8 mouse cellular contexts compared by ENCODE assay signal in the genomic region with DNA sequence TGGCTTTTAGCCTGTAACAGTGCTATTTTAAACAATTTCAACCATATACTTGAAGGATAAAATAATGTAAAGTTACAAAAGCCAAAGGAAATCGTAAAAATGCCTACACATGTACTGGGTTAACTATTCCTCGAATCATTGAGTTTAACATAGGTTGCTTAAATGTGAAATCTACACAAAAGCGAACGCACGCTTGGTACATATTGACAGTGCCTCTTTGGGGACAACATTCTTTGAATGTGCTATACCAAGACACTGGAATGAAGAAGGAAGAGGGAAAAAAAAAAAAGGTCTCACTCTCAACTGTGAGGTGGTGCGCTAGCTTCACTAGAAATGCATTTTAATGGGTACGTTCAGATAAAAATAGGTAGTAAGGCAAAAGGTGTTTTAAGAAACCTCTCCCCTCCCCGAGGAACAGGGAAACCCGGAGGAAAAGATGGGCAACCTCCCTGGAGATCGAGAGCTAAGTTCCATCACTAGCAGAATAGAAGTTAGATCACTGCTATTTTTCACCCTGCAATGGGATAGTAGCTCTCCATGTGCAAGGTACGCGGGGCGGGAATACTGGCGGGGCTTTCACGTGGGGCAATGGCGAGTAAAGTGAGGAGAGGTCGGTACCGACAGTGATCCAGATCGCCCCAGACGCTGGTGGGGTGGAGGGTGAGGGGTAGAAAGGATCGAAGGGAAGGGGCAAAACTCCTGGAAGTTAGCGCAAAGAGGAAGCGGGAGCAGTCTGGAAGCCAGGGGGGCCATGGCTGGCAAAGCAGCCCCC. TPM values are rescaled to one million over a fixed set of nuclear protein-coding genes. Genes with fewer than 3 reads are reported as not detected.
A peak's percentile ranks its signal among the peaks of the same experiment; 100 is the strongest.
DNase-seq lines count a peak whose midpoint lies in the region; ATAC-seq lines count a peak whose summit lies in the region.

No protein-coding gene starts in this region.

- H3K4me3 ChIP-seq in forebrain, embryonic 14.5 days (ENCODE audit: low read depth, low read length): peak overlapping the region; percentile 55
- H3K4me3 ChIP-seq in stomach, embryonic 16.5 days (replicated peaks; ENCODE audit: low read length): peak overlapping the region; percentile 68

- ATAC-seq in forebrain, embryonic 14.5 days: 0 out of 2 replicates have a peak, but pooled peaks have one; percentile 2
- 0 out of 2 replicates have a peak, but pooled peaks have one; percentile 9 for ATAC-seq in stomach, embryonic 16.5 days (ENCODE audit: insufficient read depth, low FRiP score)

- H3K4me2 ChIP-seq in forebrain, embryonic 14.5 days (ENCODE audit: low read length): peak overlapping the region; percentile 58
- H3K4me2 ChIP-seq in stomach, embryonic 16.5 days (ENCODE audit: low read depth, low read length): peak overlapping the region; percentile 53

- H3K9me3 ChIP-seq in forebrain, embryonic 14.5 days (replicated peaks; ENCODE audit: control insufficient read depth, low read length): no peaks in the 10 kb centered on the region
- H3K9me3 ChIP-seq in stomach, embryonic 16.5 days (replicated peaks; ENCODE audit: control insufficient read depth, low read length): no peaks in the 10 kb centered on the region

- no peaks in the 10 kb centered on the region for H3K36me3 ChIP-seq in forebrain, embryonic 14.5 days (ENCODE audit: control insufficient read depth, insufficient read depth, low read length)
- H3K36me3 ChIP-seq in stomach, embryonic 16.5 days (ENCODE audit: control insufficient read depth, insufficient read depth, low read length): no peaks in the 10 kb centered on the region

- no peaks in the 10 kb centered on the region for H3K4me1 ChIP-seq in forebrain, embryonic 14.5 days (ENCODE audit: control insufficient read depth, insufficient read depth, low read length)
- H3K4me1 ChIP-seq in stomach, embryonic 16.5 days (ENCODE audit: control insufficient read depth, insufficient read depth, low read length): no peaks in the 10 kb centered on the region

- H3K27ac ChIP-seq in forebrain, embryonic 14.5 days (ENCODE audit: low read depth, low read length): peak overlapping the region; percentile 92; the same call in 1 of the 2 replicates
- peak overlapping the region; percentile 82; the same call in 1 of the 2 replicates for H3K27ac ChIP-seq in stomach, embryonic 16.5 days (ENCODE audit: low read length)

- peak; percentile 0 for DNase-seq in left cerebral cortex, postnatal 4 days
- DNase-seq in left cerebral cortex, postnatal 14 days (ENCODE audit: low spot score in 2 of 2): no peak
- peak; percentile 0 for DNase-seq in T-cell, adult 2 months (ENCODE audit: low spot score)
- peak; percentile 2 for DNase-seq in forebrain, embryonic 14.5 days (ENCODE audit: low spot score)
- peak; percentile 12 for DNase-seq in kidney, adult 18-20 months
- peak; percentile 1 for DNase-seq in lung, postnatal 10 days
- DNase-seq in gastrocnemius, postnatal 10 days: no peak

- intact Hi-C loops in left cerebral cortex, postnatal 4 days (cut with DNase I): no loop called here
- intact Hi-C loops in left cerebral cortex, postnatal 14 days (cut with DNase I): loop anchor here (10.0 kb wide), 1 partner anchor 141 kb away; no protein-coding TSS in a partner anchor

- WGBS in forebrain, embryonic 14.5 days: 36% methylated on average over 23 of the region's 23 CpGs
- 17% methylated on average over 23 of the region's 23 CpGs for WGBS in stomach, embryonic 16.5 days

- H3K27me3 ChIP-seq in forebrain, embryonic 14.5 days (replicated peaks; ENCODE audit: control insufficient read depth, insufficient read depth, low read length): no peaks in the 10 kb centered on the region
- no peaks in the 10 kb centered on the region for H3K27me3 ChIP-seq in stomach, embryonic 16.5 days (ENCODE audit: control insufficient read depth, insufficient read depth, low read length)

- peak overlapping the region; percentile 75 for H3K9ac ChIP-seq in forebrain, embryonic 14.5 days (ENCODE audit: low read length)
- H3K9ac ChIP-seq in stomach, embryonic 16.5 days (ENCODE audit: low read length): peak overlapping the region; percentile 83

RNA-seq across cellular contexts. Expression of gene Ammecr1, which starts 1.1 kb away (rescaled TPM):
- 1 to 10 TPM; 4.5 to 5.0 TPM for total RNA-seq in left cerebral cortex, postnatal 4 days (2021)
- total RNA-seq in left cerebral cortex, postnatal 14 days (2021): 1 to 10 TPM; 3.8 to 3.9 TPM
- 4.0 and 5.3 TPM in 2 replicates for polyA plus RNA-seq in forebrain, embryonic 14.5 days (2014; fragmentation: Nextera tagmentation; extraction: Ambion mirVana)
- polyA plus RNA-seq in stomach, embryonic 16.5 days (2015; fragmentation: Nextera tagmentation; extraction: Ambion mirVana): 9.4 and 9.8 TPM in 2 replicates
- total RNA-seq in gastrocnemius, postnatal 10 days (2021): 10 to 100 TPM; 11.0 to 12.9 TPM

Comparison
In these comparisons a context has a peak if more than half of its experiments do, and no peak if none do; other contexts are left out.
1. DNase-seq: peak in left cerebral cortex, postnatal 4 days (single experiment), T-cell, adult 2 months (single experiment), forebrain, embryonic 14.5 days (single experiment), kidney, adult 18-20 months (single experiment) and lung, postnatal 10 days (single experiment); none in left cerebral cortex, postnatal 14 days (0 of 2) and gastrocnemius, postnatal 10 days (single experiment).